Mouse (Mus musculus) ES-Bruce4 (cell line): ENCODE data around the gene Poglut1.

Experiments used
- CTCF ChIP-seq: IDR thresholded peaks from one replicate; pipeline ENCODE4 v1.8.1; 2011; ENCODE audit warnings: low read depth, low read length
- EP300 ChIP-seq: IDR thresholded peaks from 2 replicates; pipeline ENCODE4 v1.6.1; 2011; ENCODE audit warnings: low read depth, low read length; ENCODE audit not compliant: insufficient read depth
- POLR2A ChIP-seq: IDR thresholded peaks from one replicate; pipeline ENCODE4 v1.8.1; 2011; ENCODE audit warnings: low read length; ENCODE audit not compliant: insufficient read depth

- TF ChIP-seq CTCF, result no peak
- TF ChIP-seq POLR2A, result no peak
- TF ChIP-seq EP300, result no peak
These were observed 39.2 kb downstream of the Poglut1 start for GRCm38 (mm10) chr16:38510846-38511245.
